Mouse (Mus musculus) stomach, postnatal 0 days (tissue): Measurements from ENCODE around the gene Gdf7. TPM values are rescaled to one million over a fixed set of nuclear protein-coding genes. Genes with fewer than 3 reads are reported as not detected.

ENCODE experiments used
- ATAC-seq: fragments of 200-750 bp; cut with Nextera tagmentation; 2 replicates; pipeline ENCODE4 v1.8.0; 2017; ENCODE audit not compliant: low FRiP score, low TSS enrichment
- DNase-seq: peaks from one replicate; pipeline ENCODE4 v3.0.0-alpha.2; 2016; ENCODE audit warnings: low spot score
- H3K27ac ChIP-seq: fragments of 300-500 bp; sonication (generic); replicated peaks from 2 replicates; pipeline ENCODE4 v1.5.1; 2014; ENCODE audit warnings: mild to moderate bottlenecking, control low read depth
- H3K27me3 ChIP-seq: fragments of 300-500 bp; sonication (generic); 2 replicates; pipeline ENCODE4 v1.6.1; 2014; ENCODE audit warnings: low read length; ENCODE audit not compliant: control insufficient read depth, insufficient read depth
- H3K36me3 ChIP-seq: fragments of 300-500 bp; sonication (generic); 2 replicates; pipeline ENCODE4 v1.6.1; 2014; ENCODE audit warnings: low read length, mixed read lengths; ENCODE audit not compliant: control insufficient read depth, insufficient read depth
- H3K4me1 ChIP-seq: fragments of 300-500 bp; sonication (generic); replicated peaks from 2 replicates; pipeline ENCODE4 v1.6.1; 2014; ENCODE audit warnings: antibody characterized with exemption; ENCODE audit not compliant: control insufficient read depth, insufficient read depth
- H3K4me2 ChIP-seq: fragments of 300-500 bp; sonication (generic); replicated peaks from 2 replicates; pipeline ENCODE4 v1.6.1; 2014; ENCODE audit warnings: low read depth, mild to moderate bottlenecking, control low read depth, moderate library complexity
- H3K4me3 ChIP-seq: fragments of 300-500 bp; sonication (generic); 2 replicates; pipeline ENCODE4 v1.5.1; 2014; ENCODE audit warnings: low read depth, low read length, control low read depth
- H3K9ac ChIP-seq: fragments of 300-500 bp; sonication (generic); 2 replicates; pipeline ENCODE4 v1.6.1; 2014; ENCODE audit warnings: mild to moderate bottlenecking, low read length, control low read depth, mixed read lengths
- H3K9me3 ChIP-seq: fragments of 300-500 bp; sonication (generic); 2 replicates; pipeline ENCODE4 v1.6.1; 2016; ENCODE audit warnings: low read length; ENCODE audit not compliant: control insufficient read depth
- CTCF ChIP-seq: IDR thresholded peaks from 2 replicates; pipeline ENCODE4 v1.5.1; 2016; ENCODE audit warnings: antibody characterized with exemption, low read depth, mild to moderate bottlenecking, moderate library complexity
- EP300 ChIP-seq: optimal IDR thresholded peaks from 2 replicates; pipeline ENCODE3; 2016; ENCODE audit warnings: antibody characterized with exemption
- WGBS: fragments of 180-500 bp; shearing (Covaris S2); extraction: QIAGEN DNeasy Blood & Tissue Kit; methylation state at CpG from one replicate; pipeline ENCODE4 v1.1.7; 2014; 5-methylcytosine and 5-hydroxymethylcytosine counted together
- polyA plus RNA-seq: library from polyadenylated mRNA; unstranded; fragments of >200 nt; fragmentation: Nextera tagmentation; extraction: Ambion mirVana; gene quantifications from 2 replicates; pipeline ENCODE4 v1.2.1, GENCODE M21; 2015

The Gdf7 gene
- polyA plus RNA-seq, 1 experiment from 2014 or later, result not detected

- Histone ChIP-seq H3K27me3 (no peaks in the 10 kb centered on the region), H3K9ac (no peak overlapping the region), H3K27ac (no peak overlapping the region), H3K4me3 (no peak overlapping the region), H3K9me3 (no peaks in the 10 kb centered on the region), H3K36me3 (no peaks in the 10 kb centered on the region), H3K4me1 (no peaks in the 10 kb centered on the region), H3K4me2 (no peak overlapping the region)
- ATAC-seq, result no peak
- no peak for TF ChIP-seq CTCF
- WGBS, result 83% methylated on average over 7 of the region's 7 CpGs
- no peak for DNase-seq
Measured at GRCm38 (mm10) chr12:8266311-8266710, 35.4 kb downstream of the Gdf7 start.

- ATAC-seq, result no peak
- 27% methylated on average over 2 of the region's 2 CpGs for WGBS
- no peak overlapping the region for H3K4me2 ChIP-seq
- no peaks in the 10 kb centered on the region for H3K4me1 ChIP-seq
- H3K36me3 ChIP-seq, result no peaks in the 10 kb centered on the region
- H3K27ac ChIP-seq, result no peak overlapping the region
- H3K4me3 ChIP-seq, result no peak overlapping the region
- H3K9ac ChIP-seq, result no peak overlapping the region
- DNase-seq, result no peak
- H3K9me3 ChIP-seq, result no peaks in the 10 kb centered on the region
- no peak for TF ChIP-seq CTCF
- no peak for TF ChIP-seq EP300
- no peaks in the 10 kb centered on the region for H3K27me3 ChIP-seq
Measured at GRCm38 (mm10) chr12:8260297-8260696, 41.5 kb downstream of the Gdf7 start.

Other genes starting within 250 kb of the Gdf7 start
- 58.9 and 64.2 TPM in 2 replicates for gene Ldah, start 93.8 kb downstream of the Gdf7 start, polyA plus RNA-seq
- 7.0 and 7.7 TPM in 2 replicates for gene Hs1bp3, start 11.5 kb upstream of the Gdf7 start, polyA plus RNA-seq
- 32.9 and 39.5 TPM in 2 replicates for gene Rhob, start 198.1 kb upstream of the Gdf7 start, polyA plus RNA-seq